Mouse (Mus musculus): ENCODE data around the gene Tcea3.

Tcea3 gene

GRCm38 (mm10) chr4:136317667-136318066, 70.1 kb downstream of the Tcea3 start:
- in situ Hi-C loops (cut with MboI, MseI), result no loop called here

DNA sequence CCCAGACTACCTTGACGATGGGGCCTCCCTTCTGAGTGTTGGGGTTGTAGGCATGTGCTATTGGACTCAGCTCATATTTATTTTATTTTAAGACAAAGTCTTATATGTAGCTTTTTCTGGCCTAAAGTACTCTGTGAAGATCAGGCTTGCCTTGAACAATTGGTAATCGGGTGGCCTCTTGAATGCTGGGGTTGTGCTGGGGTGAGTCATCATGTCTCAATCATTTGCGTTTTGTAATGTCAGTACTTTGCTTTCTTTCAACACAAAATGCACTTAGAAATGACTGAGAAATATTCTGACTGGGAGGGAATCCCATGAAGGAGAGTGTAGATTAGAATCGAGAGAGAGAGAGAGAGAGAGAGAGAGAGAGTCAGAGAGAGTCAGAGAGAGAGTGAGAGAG, 72.5 kb downstream of the Tcea3 start:
- in situ Hi-C loops (cut with MboI, MseI), result loop anchor here in 1 of 2 experiments (10.0 kb wide), 1 partner anchor 1005 kb away; no protein-coding TSS in a partner anchor

DNA sequence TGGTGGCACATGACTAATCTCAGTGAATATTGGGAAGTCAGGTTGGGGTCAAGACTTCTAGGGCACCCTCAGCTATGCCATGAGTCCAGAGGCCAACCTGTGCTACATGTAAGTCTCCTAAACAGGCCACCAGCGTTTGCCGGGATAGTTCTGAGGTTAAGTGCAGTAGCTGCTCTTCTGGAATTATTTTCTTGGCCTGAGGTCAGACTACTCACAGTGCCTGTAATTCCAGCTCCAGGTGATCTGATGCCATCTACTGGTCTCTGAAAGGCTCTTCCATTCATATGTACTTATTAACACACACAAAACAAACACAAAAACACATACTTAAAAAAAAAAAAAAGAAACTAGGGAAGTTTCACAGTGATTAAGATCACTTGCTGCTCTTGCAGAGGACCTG, 76.7 kb downstream of the Tcea3 start:
- in situ Hi-C loops (cut with MboI, MseI), result loop anchor here in 1 of 2 experiments (10.0 kb wide), 1 partner anchor 1001 kb away; no protein-coding TSS in a partner anchor
